Mouse (Mus musculus) brain, embryonic 18.5 days (tissue): Measurements from ENCODE around the gene Snai1.

ENCODE experiments used
- DNase-seq: peaks from one replicate; pipeline ENCODE4 v3.0.0-alpha.2; 2012; ENCODE audit warnings: low read depth, low spot score

Snai1 gene

GRCm38 (mm10) chr2:167519606-167520252, 18.3 kb upstream of the Snai1 start:
- no peak for DNase-seq

- no peak for DNase-seq
These were observed 9.7 kb upstream of the Snai1 start for GRCm38 (mm10) chr2:167528278-167528677.

- DNase-seq: no peak
These were observed 8.0 kb upstream of the Snai1 start for GRCm38 (mm10) chr2:167529935-167530513.

GRCm38 (mm10) chr2:167530536-167530935, 7.5 kb upstream of the Snai1 start:
- DNase-seq: no peak

- no peak for DNase-seq
These were observed 5.9 kb upstream of the Snai1 start for GRCm38 (mm10) chr2:167532131-167532530.

GRCm38 (mm10) chr2:167533880-167534279, 4.1 kb upstream of the Snai1 start:
- no peak for DNase-seq

GRCm38 (mm10) chr2:167536320-167536945, 1.6 kb upstream of the Snai1 start:
- DNase-seq: no peak

GRCm38 (mm10) chr2:167538671-167539306, 794 bp downstream of the Snai1 start:
- DNase-seq: no peak

GRCm38 (mm10) chr2:167539536-167540476, 1.8 kb downstream of the Snai1 start:
- no peak for DNase-seq

- no peak for DNase-seq
These were observed 2.6 kb downstream of the Snai1 start for GRCm38 (mm10) chr2:167540477-167541110.

- no peak for DNase-seq
These were observed 3.3 kb downstream of the Snai1 start for GRCm38 (mm10) chr2:167541324-167541723.

- DNase-seq: no peak
These were observed 3.8 kb downstream of the Snai1 start for GRCm38 (mm10) chr2:167541761-167542160.

- DNase-seq: no peak
These were observed 4.4 kb downstream of the Snai1 start for GRCm38 (mm10) chr2:167542361-167542760.

- no peak for DNase-seq
These were observed 5.4 kb downstream of the Snai1 start for GRCm38 (mm10) chr2:167543121-167544003.

- DNase-seq: no peak
These were observed 6.0 kb downstream of the Snai1 start for GRCm38 (mm10) chr2:167544004-167544356.

GRCm38 (mm10) chr2:167544456-167544855, 6.5 kb downstream of the Snai1 start:
- DNase-seq: no peak

- DNase-seq: no peak
These were observed 8.6 kb downstream of the Snai1 start for GRCm38 (mm10) chr2:167546447-167547195.

GRCm38 (mm10) chr2:167547444-167547843, 9.4 kb downstream of the Snai1 start:
- DNase-seq: no peak

GRCm38 (mm10) chr2:167548961-167549360, 11.0 kb downstream of the Snai1 start:
- no peak for DNase-seq
